Mouse (Mus musculus) lung, adult 18-20 months (tissue): ENCODE measurements around the gene Cdh23.
"Not testable (repeated sequence)": the region's sequence is repeated elsewhere in the genome, so short reads cannot be mapped to it uniquely, and the experiment has no call there.

Experiments used
- DNase-seq, 2 experiments: peaks; one replicate each; pipeline ENCODE4 v3.0.0; 2022; ENCODE audit warnings: mixed read lengths in 2 of 2

The Cdh23 gene

DNA sequence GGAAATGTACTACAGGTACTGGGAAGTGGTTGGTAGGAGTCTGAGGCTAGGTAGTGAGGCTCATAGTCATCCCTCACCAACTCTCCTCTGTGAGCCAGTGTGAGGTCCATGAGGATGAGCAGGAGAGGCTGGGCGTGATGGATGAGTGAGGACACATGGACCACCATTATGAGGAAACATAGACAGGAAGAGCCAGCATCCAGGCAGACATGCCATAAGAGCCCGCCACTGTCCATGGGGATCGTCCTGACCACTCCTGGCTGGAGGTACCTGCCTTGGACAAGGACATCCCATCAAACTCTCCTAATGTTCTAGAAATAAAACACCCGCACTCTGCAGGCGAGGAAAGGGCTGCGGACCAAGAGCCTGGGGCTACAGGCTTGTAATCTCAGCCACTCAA lies at the start of gene Cdh23:
Cdh23 (minus strand) TSS at position 101 of the 400 bp plus-strand sequence.
- no peak for DNase-seq

DNA sequence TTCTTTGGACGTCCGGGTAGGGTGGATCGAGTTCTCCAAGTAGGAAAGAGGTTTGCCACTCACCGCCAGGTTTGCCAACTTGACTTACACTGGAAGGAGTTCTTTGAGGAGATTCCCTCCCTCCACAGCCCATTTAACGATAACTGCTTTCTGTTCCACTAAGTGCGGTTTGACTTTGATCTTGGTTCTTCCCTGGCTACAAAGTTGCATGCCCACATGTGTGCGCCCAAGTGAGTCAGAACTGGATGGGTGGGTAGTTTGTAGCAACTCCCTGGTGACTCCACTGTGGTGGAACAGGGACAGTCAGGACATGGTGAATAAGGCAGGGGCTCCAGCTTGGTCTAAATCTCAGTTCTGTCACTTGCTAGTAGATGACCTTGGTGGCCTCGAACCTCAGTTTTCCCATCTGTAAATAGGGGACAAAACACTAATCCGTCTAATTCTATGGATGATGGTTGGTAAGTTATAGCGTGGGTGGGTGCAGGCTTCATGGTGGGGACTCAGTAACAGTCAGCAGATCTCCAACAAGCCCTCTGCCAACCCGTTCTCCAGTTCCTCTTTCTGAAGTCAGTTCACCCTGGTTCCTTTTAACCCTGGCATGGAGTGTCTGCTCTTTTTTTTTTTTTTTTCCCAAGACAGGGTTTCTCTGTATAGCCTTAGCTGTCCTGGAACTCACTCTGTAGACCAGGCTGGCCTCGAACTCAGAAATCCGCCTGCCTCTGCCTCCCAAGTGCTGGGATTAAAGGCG lies 48.4 kb upstream of the Cdh23 start:
- peak in 1 of 2 experiments; percentile 12 for DNase-seq

DNA sequence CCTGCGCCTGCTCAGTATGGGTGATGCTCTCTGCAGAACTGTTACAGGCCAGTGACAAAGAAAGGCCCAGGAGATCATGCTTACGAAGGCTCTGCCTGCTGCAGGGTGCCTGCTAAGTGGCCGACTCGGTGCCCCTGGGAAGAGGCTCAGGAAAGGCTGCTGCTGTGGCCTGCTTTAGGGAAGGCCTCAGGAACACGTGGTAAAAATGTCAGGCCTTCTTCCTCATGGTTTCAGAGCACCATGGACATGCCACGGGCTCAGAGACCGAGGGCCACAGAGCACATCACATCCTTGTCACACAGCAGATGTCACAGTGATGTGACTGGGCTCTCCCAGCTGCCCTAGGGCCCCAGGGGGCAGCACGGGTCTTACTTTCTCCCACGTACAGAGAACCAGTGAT lies 47.4 kb upstream of the Cdh23 start:
- DNase-seq = no peak

DNA sequence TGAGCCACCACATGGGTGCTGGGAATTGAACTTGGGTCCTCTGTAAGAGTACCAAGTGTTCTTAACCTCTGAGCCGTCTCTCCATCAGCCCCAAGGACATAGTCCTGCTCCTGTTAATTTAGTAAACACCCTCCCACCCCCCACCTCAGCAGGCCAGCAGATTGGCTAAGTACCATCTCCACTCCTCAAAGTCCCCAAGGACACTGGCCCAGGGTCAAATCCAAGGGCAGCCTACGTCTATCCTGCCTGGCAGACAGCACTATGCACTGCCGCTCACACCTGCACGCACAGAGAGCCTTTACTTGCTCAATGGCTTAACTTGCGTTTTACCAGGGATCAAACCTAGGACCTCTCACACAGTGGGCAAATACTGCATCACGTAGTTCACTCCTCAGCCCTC lies 46.7 kb upstream of the Cdh23 start:
- no peak for DNase-seq

DNA sequence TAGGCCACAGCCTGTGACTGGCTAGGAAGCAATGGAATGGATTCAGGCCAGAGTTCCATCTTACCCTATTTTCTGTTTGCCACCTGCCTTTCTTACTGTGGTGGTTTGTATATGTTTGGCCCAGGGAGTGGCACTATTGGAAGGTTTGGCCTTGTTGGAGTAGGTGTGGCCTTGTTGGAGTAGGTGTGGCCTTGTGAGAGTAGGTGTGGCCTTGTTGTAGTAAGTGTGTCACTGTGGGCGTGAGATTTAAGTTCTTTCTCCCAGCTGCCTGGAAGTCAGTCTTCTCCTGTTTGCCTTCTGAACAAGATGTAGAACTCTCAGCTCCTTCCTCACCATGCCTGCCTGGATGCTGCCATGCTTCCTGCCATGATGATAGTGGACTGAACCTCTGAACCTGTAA lies 46.0 kb upstream of the Cdh23 start:
- DNase-seq = not testable (repeated sequence)

DNA sequence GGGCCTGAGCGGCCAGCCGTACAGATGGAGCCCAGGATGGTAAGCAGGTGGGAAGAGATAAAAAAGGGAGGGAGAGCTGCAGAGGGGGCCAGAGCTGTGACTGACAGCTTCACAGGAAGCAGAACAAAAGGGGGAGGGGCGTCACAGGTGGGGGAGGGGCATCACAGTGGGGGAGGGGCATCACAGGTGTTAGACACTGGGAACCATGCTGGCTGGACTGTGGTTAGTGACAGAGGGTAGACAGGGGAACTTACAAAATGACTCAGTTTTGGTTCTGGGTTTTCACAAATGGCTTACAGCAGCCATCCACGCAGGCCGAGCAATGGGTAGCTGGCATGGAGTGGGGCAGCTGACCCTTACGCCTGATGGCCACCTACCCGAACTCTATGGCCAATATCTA lies 45.1 kb upstream of the Cdh23 start:
- DNase-seq = no peak

DNA sequence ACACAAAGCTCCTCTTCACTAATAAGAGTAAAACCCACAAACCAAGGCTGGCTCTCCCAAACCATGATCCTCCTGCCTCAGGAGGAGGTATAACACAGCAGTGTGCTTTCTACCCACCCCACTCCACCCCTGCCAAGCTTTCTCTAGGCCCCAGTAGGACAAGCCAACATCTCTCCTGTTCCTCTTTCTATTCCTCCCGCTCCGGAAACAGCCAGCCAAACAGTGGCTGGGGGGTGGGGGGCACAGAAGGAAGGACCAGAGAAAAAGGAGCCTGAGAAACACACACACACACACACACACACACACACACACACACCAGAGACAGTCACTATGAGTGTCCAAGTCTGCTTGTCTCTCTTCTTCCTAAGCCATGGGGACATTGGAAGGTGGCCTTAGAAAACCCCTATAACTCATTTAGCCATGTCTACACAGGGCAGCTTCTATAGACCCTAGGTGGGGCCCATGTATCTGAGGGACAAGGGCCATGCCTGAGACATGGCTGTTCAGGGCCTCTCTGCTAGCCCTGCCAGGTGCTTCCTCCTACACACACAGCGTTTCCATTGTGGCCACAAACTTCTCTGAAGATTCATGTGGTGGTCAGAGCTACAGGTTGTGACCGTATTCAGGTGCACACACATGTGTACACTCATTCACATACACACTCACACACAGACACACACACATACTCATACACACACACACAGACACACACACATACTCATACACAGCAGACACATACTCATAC lies 43.5 kb upstream of the Cdh23 start:
- DNase-seq = no peak

DNA sequence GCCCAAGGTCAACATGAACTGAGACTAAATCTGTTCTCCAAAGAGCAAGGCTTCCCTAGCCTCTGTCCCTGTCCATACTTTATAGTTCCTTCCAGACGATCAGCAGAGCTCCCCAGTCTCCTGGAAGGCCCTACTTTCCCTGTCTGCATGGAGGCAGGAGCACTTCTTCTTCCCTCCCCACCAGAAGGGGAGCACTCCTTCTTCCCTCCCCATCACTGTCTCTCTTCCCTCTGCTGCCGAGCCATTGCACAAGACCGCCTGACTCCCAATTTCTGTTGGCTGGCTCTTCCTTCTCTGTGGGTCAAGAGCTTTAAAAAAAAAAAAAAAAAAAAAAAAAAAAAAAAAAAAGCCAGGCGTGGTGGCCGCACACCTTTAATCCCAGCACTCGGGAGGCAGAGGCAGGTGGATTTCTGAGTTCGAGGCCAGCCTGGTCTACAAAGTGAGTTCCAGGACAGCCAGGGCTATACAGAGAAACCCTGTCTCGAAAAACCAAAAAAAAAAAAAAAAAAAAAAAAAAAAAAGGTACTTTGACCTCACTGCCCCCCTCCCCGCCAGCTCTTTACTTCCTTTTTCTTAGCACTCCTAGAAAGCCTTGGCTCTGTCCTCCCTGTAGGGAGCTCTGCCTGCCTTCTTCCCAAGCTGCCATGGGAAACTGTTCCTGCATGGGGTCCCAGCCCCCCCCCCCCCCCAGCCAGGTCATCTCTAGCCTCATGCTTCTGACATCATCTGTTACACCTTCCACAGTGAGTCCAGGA lies 41.8 kb upstream of the Cdh23 start:
- DNase-seq = peak in 1 of 2 experiments; percentile 28

DNA sequence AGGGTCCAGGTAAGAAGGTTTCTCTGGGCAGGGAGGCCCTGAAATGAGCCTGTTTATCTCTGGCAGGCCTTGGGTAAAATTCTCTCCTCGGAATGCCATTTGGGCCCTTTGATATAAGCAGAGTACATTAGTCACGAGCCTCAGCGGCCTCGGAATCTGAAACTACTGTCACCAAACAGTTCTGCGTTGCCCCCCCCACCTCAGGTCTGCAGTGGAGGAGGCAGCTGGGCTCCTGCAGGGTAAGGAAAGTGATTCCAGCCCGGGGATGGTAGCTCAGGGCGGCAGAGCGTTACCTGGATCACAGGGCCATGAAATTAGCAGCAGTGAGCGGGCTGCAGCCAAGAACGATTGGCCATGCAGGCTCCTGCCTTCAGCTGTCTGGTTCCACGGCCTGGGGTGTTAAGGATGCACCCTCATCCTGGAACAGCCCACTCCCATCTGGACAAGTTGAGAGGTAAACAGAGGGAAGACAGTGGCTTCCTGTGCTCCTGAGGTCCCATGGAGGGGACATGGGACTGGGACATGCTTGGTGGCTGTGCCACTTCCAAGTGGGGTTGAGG lies 41.0 kb upstream of the Cdh23 start:
- DNase-seq = no peak

DNA sequence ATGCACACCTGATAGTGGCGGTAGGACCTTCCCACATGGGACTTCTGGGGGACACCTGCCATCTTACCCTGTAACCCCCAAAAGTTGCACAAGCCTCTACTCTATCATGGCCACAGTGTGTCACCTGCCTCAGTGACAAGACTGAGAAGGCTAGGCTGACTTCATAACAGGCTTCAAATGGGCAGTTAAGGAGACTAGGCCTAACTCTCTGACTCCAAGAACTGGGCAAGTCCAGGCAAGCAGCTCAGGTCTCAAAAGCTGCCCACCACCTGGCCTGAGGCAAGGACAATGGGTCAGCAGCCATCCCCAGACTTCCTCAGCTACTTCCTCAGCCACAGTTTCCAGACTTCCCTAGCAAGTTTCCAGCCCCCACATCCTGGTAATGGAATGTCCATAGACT lies 39.4 kb upstream of the Cdh23 start:
- DNase-seq = no peak

DNA sequence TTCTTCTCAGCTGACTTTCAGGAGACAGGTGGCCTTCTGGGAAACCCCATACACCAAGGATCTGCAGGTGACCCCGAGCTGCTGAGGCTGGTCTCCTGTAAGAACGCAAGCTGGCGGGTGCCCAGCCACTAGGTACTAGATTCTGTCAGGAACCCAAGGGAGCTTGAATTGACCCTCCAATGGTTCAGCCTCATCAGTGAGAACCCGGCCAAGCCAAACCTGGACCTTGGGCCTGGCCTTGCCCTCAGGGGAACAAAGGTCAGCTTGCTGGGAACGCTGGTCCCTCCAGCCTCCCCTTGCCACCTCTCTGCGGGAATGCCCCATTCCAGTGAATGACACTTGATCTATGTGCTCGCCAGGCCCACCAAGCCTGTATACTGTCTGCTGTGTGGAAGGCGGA lies 37.2 kb upstream of the Cdh23 start:
- DNase-seq = no peak

DNA sequence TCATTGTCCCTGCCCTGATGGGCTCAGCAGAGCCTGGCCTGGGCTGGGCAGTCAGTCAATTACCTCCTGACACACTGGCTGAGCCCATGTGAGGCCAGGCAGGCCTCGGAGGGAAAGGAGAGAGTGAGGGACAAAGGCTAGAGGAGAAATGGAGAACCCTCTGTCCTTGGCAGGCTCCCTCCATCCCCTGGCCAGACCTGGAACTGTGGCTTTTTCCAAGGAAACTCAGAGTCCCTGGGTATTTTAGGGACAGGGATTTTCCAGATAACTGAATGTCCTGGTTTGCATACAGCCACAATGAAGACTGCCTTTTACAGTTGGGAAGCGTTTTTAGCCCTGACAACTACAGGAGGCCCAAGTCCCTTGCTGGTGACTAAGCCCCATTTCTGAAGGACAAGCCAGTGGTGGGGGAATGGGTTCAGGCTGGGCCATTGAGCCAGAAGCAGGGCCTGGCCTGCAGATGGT lies 36.1 kb upstream of the Cdh23 start:
- DNase-seq = no peak

DNA sequence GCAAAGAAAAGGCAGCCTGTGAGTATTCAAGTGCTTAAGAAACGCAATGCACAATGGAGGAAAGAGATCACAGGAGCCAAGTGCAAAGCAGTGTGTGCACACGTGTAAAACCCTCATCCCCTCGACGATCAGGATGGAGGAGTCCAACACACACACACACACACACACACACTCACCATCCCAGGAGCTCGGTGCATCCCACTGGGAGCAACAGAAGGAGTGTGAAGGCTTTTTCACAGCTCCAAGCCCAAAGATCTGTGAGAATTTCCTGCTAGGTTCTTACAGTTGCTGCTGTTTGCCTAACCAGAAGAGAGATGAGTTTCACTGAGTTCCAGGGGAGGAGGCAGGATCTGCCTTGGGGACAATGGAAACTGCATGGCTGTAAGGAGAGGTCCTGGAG lies 35.5 kb upstream of the Cdh23 start:
- DNase-seq = no peak

DNA sequence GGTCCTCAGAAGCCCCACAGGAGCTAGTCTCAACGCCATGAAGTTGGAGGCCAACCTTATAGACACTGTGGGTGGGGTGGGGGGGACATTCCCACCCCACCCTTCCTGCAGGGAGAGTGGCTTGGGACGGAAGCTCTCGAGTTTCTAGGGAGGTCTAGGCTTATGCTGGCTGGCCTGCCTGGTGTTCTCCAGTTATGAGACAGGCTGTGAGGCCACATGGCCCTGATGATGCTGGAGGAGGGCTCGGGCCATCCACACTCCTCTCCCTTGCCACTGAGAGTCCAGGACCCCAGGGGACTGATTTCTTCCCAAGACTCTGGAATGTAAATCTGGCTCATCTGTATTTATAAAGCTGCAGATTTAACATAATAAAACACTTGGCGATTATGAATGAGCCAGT lies 31.0 kb upstream of the Cdh23 start:
- DNase-seq = no peak

DNA sequence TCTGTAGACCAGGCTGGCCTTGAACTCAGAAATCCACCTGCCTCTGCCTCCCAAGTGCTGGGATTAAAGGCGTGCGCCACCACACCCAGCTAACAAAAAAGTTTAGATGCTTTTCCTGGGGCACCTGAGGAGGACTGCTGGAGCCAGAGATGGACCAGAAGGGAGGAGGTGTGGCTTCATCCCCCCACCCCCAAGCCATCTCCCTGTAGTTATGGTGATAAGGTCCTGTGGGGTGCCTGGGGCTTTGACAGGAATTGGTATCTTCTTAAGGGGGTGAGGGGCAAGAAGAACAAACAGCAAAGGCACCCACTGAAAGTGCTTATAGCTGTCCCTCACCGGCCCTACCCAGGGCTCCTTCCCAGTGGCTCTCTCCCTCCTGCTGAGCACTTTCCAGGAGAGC lies 30.6 kb upstream of the Cdh23 start:
- no peak for DNase-seq

DNA sequence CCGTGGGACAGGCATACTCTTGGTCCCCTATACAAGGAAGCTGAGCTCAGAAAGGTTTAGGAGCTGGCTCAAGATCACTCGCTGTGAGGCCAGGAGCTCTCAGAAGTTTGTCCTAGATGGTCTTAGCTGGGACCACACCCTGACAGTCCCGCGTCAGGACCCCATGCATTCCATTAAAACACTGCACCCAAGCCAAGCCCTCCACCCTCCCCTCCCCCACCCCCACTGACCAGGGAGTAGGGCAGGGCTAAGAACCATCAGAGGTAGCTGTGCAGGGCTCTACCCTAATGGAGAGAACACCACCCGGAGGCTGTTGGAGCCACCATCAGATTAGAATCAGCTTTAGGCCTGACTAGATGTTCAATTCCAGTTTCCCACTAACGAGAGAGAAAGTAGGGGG lies 28.2 kb upstream of the Cdh23 start:
- DNase-seq = no peak

DNA sequence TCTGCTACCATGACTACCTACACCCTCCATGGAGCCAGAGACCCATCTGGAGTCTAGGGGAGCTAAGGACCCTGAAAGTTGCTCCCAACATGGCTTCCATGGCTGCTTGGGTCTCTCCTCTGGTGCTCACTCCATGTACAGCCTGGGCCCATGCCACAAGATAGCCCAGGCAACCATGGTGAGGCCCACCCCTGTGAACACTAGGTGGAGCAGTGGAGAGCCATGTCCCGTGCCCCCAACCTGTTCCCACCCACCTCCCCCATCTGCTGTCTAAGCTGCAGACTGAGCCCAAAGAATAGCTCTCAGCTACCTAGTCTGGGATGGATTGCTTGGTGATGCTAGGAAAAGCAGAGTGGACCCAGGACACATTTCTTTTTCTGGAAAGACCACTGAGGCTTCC lies 27.1 kb upstream of the Cdh23 start:
- no peak for DNase-seq

DNA sequence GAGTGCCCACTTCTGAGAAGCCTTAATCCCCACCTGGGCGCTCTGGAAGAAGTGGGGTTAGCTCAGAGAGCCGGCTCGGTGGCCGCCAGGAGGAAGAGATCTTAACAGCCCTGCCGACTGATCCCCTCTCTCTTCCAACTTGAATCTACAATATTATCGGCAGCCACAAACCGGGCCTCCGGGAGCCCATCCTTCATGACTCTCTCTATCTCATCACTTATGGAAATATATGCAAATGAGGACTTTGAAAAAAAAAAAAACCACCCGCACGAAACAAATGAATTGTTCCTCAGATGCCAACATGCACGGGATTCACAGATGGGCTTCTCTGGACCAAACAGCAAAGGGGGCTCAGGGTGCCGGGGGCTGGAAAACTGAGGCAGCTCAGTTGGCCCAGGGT lies 25.4 kb upstream of the Cdh23 start:
- DNase-seq = no peak

DNA sequence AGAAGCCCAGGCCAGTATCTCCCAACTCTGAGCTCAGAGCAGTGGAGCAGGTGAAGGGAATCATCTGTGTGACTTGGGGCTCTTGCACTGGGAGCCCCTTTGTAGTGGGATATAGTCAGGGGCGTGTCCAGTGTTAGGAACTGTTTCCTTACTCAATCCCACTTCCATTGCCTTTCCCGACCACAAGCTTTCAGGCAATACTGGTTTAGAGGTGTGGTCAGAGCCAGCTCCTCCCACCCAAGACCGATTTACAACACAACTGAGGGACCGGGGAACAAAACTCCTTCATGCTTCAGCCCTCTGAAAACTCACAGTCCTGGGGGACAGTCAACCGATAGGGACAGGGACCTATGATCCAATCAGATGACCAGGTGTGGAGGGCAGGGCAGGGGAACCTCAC lies 24.2 kb upstream of the Cdh23 start:
- DNase-seq = no peak

DNA sequence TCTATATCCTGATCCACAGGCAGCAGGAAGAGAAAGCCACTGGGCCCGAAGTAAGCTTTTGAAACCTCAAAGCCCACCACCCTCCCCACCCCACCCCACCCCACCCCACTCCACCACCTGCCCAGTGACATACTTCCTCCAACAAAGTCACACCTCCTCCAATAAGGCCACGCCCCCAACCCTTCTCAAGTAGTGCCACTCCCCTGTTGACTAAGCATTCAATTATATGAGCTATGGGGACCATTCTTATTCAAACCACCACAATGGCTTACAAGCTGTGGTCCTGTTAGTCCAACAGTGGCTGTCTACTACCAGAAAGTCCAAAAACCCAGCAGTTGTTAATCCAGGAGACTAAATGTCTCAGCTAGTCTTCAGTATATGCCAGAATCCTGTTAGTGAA lies 22.2 kb upstream of the Cdh23 start:
- no peak for DNase-seq

DNA sequence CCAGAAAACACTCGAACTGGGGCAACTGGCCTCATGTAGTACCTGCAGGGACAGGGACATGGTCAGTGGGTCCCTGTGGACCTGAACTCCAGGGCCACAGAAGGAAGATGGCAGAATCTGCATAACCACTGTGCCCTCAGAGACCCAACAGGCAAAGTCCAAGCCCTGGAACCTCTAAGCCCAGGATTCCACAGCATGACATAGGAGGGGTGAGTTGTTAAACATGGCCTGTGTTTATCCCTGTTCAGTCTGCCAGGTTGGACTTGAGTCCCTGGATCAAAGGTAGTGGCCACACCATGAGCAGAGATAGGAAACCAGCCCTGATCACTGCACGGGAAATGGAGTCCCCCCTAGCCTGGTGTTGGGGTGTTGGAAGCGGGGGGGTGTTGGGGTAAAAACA lies 20.2 kb upstream of the Cdh23 start:
- DNase-seq = no peak

DNA sequence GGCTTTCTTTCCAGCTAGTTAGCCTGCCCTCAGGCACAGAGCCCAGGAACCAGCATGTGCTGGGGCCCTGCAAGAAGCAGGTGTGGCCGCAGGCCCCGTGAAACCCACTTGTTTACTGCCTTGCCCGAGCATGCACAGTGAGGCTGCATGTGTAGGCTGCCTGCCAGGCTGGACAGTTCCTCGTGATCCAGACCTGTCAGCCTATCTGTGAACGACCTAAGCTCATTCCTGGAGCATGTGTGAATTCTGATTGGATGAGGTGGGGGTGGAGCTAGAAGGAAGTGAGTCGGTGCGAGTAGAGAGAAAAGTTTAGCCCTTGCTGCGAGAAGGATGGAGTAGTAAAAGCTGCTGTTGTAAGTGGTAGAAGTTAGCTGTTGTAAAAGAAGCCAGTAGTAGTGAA lies 16.0 kb upstream of the Cdh23 start:
- not testable (repeated sequence) for DNase-seq

DNA sequence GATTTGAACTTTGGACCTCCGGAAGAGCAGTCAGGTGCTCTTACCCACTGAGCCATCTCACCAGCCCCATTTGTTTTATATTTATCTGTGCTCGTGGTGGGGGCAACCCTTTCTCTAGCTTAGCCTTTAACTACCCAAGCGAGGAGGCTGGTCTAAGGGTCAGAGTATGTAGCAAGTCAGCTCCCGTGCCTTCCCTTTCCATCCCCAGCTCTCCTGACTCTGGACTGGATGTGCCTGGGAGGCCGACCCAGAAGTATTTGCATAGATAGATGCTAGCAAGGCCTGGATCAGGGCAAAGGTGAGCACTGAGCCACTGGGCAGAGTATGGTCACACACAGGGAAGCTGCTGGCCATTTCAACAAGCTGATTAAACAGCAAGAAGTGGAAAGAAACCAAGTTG lies 12.5 kb upstream of the Cdh23 start:
- no peak for DNase-seq
